Mouse (Mus musculus) kidney, adult 2 months (tissue): Measurements from ENCODE around the gene Npas1.

Experiments
- CTCF ChIP-seq: fragments of 200-500 bp; conservative IDR thresholded peaks from 2 replicates; pipeline ENCODE4 v1.5.1; 2011; ENCODE audit warnings: low read depth, mild to moderate bottlenecking, control low read depth, low read length, moderate library complexity, mixed read lengths; ENCODE audit not compliant: insufficient read depth, insufficient read length
- POLR2A ChIP-seq: fragments of 200-500 bp; IDR thresholded peaks from one replicate; pipeline ENCODE4 v1.6.1; 2011; ENCODE audit warnings: low read depth, low read length, control low read depth

DNA sequence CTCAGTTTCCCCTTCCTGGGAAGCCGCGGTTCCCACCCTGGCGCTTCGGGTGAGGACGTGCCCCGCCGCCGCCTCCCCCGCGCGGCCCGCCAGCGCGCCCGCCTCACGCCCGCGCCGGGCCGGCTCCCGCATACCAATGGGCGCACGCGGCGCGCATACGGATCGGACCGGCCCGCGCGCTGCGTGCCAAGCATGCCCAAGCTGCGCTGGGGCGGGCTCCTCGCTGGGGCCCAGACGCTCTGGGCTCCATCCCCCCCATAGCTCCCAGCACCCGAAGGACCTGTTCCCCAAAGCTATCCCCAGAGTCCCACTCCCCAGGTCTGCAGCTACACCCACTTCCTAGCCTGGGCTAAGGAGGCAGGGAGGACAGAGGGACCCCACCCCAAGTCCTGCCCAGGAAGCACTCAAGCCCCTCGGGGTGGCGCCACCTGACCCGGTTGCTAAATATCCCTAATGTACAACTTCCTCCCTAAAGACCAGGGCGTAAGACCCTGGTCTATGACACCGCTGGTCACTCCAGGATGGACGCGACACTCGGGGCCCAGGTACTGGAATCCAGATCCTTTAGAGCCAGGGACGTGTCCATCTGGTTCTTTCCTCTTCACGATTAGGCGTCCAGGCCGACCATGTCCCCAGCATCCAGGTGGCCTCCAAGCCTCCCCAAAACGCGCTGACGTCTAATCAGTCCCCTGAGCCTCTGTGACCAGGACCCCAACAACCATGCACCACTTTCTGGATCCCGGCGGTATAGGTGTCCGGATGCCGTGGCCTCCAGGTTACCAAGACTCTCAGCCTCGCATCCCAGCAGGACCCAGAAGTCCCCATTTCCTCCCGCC, 1.5 kb downstream of the Npas1 start:
- TF ChIP-seq POLR2A (no peak), CTCF (no peak)
